Mouse (Mus musculus) lung, adult 2 months (tissue): ENCODE results near the gene Arhgef12.

Source experiments
- CTCF ChIP-seq: fragments of 200-500 bp; IDR thresholded peaks from 2 replicates; pipeline ENCODE4 v1.5.1; 2011; ENCODE audit warnings: mild to moderate bottlenecking, low read length, control low read depth; ENCODE audit not compliant: insufficient read depth
- POLR2A ChIP-seq: fragments of 200-500 bp; IDR thresholded peaks from 2 replicates; pipeline ENCODE4 v1.6.1; 2011; ENCODE audit warnings: low read depth, mild to moderate bottlenecking, control low read depth, low read length, borderline replicate concordance; ENCODE audit errors: extremely low read depth

GRCm38 (mm10) chr9:43108081-43108480, 1.0 kb upstream of the Arhgef12 start:
- TF ChIP-seq CTCF = no peak
- no peak for TF ChIP-seq POLR2A
